Mouse (Mus musculus): Measurements from ENCODE around the gene Casc4. TPM values are rescaled to one million over a fixed set of nuclear protein-coding genes. Genes with fewer than 3 reads are reported as not detected.
"Not testable (repeated sequence)": the region's sequence is repeated elsewhere in the genome, so short reads cannot be mapped to it uniquely, and the experiment has no call there.

Casc4 gene
- polyA plus RNA-seq, 1 experiment from 2014 or later: 3.9 TPM

GRCm38 (mm10) chr2:121916047-121916970 is 49.5 kb downstream of the Casc4 start:
- Histone ChIP-seq H3K36me3 (replicated peaks) (no peaks in the 10 kb centered on the region; the same call in none of the 2 replicates), H3K4me1 (replicated peaks) (no peaks in the 10 kb centered on the region), H3K9me3 (replicated peaks) (no peaks in the 10 kb centered on the region), H3K4me2 (no peak overlapping the region), H3K4me3 (replicated peaks) (no peak overlapping the region), H3K27me3 (no peaks in the 10 kb centered on the region), H3K27ac (replicated peaks) (no peak overlapping the region), H3K9ac (no peak overlapping the region)
- no peak for ATAC-seq (ENCODE audit: insufficient read depth)
- 71% methylated on average over 5 of the region's 5 CpGs for WGBS (ENCODE audit: insufficient replicate concordance)

DNA sequence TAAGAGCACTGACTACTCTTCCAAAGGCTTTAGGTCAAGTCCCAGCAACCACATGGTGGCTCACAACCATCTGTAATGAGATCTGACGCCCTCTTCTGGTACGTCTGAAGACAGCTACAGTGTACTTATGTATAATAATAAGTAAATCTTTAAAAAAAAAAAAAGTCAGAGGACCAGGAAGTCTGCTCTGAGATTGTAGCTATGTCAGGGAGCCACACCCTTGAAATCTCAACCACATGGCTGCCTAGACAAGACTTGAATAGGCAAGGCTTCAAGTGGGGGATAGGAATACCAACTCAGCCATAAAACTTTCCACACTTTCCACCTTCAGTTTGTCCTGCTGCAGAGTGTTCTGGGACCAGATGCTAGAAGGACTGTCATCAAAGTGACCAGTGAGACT is 70.9 kb downstream of the Casc4 start:
- WGBS (ENCODE audit: insufficient replicate concordance): 55% methylated on average over 2 of the region's 2 CpGs
- not testable (repeated sequence) for H3K4me2 ChIP-seq; H3K27me3 ChIP-seq; H3K36me3 ChIP-seq (replicated peaks); H3K9me3 ChIP-seq (replicated peaks); ATAC-seq (ENCODE audit: insufficient read depth); H3K9ac ChIP-seq; H3K4me3 ChIP-seq (replicated peaks); H3K27ac ChIP-seq (replicated peaks); H3K4me1 ChIP-seq (replicated peaks)

DNA sequence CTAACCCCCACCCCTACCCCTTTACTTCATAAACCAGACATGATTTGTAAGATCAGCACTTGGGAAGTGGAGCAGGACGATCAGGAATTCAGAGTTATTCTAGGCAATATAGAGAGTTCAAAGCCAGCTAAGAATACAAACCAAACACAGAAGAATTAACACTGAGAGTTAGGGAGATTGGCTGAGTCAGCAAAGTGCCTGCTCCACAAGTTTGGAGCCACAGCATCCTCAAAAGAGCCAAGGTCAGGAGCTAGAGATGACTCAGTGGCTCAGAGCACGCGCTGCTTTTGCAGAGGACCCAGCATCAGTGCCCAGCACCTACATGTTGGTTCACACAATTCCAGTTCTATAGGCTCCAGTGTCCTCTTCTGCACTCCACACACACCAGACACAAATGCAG is 76.6 kb downstream of the Casc4 start:
- Histone ChIP-seq H3K4me1 (replicated peaks) (no peaks in the 10 kb centered on the region), H3K9ac (no peak overlapping the region), H3K27me3 (no peaks in the 10 kb centered on the region), H3K27ac (replicated peaks) (no peak overlapping the region), H3K4me3 (replicated peaks) (no peak overlapping the region), H3K4me2 (no peak overlapping the region), H3K9me3 (replicated peaks) (no peaks in the 10 kb centered on the region), H3K36me3 (replicated peaks) (no peaks in the 10 kb centered on the region)
- WGBS (ENCODE audit: insufficient replicate concordance): 59% methylated on average over 3 of the region's 3 CpGs
- ATAC-seq (ENCODE audit: insufficient read depth): no peak

GRCm38 (mm10) chr2:121954971-121955656 is 88.3 kb downstream of the Casc4 start:
- H3K27me3 ChIP-seq: peaks cover 3% of the 10 kb centered on the region; the same call in 1 of the 2 replicates
- peak overlapping the region; percentile 85 for H3K4me2 ChIP-seq
- peak overlapping the region; percentile 95 for H3K4me3 ChIP-seq (replicated peaks)
- H3K4me1 ChIP-seq (replicated peaks): peaks cover 24% of the 10 kb centered on the region
- no peak for ATAC-seq (ENCODE audit: insufficient read depth)
- H3K9ac ChIP-seq: peak overlapping the region; percentile 89
- H3K27ac ChIP-seq (replicated peaks): peak overlapping the region; percentile 94
- WGBS (ENCODE audit: insufficient replicate concordance): 17% methylated on average over 10 of the region's 10 CpGs
- H3K9me3 ChIP-seq (replicated peaks): no peaks in the 10 kb centered on the region
- peaks cover 7% of the 10 kb centered on the region; the same call in 1 of the 2 replicates for H3K36me3 ChIP-seq (replicated peaks)

DNA sequence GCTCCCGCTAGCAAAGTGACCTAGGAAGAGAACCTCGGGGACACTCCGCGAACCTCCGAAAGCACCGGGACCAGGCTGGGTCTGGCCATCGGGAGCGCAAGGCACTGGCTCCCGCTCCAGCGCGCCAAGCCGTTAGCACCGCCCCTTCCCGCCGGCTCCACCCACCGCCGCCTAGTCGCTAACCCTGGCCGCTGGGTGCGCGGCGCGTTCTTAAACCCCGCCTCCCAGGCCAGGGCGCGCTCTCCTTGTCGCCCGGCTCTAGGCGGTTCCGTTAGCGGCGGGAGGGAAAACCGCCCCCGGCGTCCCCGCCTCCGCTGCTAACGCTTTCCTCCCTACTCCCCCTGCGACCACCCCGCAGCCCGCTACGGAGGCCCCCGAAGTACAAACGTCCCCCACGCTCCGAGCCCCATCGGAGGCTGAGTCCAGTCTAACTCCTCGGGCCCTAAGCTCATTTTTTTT is 89.0 kb downstream of the Casc4 start, which contains the start of the genes Ctdspl2 and Mageb3:
Gene Ctdspl2 (plus strand): TSS at position 237 of the 459 bp plus-strand sequence.
Gene Mageb3 (minus strand): TSS at position 328 of the 459 bp plus-strand sequence.
- Histone ChIP-seq H3K27me3 (peaks cover 3% of the 10 kb centered on the region; the same call in 1 of the 2 replicates), H3K9me3 (replicated peaks) (no peaks in the 10 kb centered on the region), H3K4me3 (replicated peaks) (peak within 1 kb of the TSS; percentile 95), H3K36me3 (replicated peaks) (peaks cover 12% of the 10 kb centered on the region), H3K4me2 (peak within 1 kb of the TSS; percentile 85), H3K27ac (replicated peaks) (peak within 1 kb of the TSS; percentile 94), H3K9ac (peak within 1 kb of the TSS; percentile 89), H3K4me1 (replicated peaks) (peaks cover 24% of the 10 kb centered on the region)
- under 1% methylated on average over 48 of the region's 48 CpGs for WGBS (ENCODE audit: insufficient replicate concordance)
- peak; percentile 97 for ATAC-seq (ENCODE audit: insufficient read depth)

GRCm38 (mm10) chr2:121956224-121957018 is 89.7 kb downstream of the Casc4 start:
- under 1% methylated on average over 47 of the region's 47 CpGs for WGBS (ENCODE audit: insufficient replicate concordance)
- peak overlapping the region; percentile 94 for H3K27ac ChIP-seq (replicated peaks)
- peak overlapping the region; percentile 85 for H3K4me2 ChIP-seq
- peaks cover 24% of the 10 kb centered on the region for H3K4me1 ChIP-seq (replicated peaks)
- H3K9me3 ChIP-seq (replicated peaks): no peaks in the 10 kb centered on the region
- peak overlapping the region; percentile 95 for H3K4me3 ChIP-seq (replicated peaks)
- H3K36me3 ChIP-seq (replicated peaks): peaks cover 14% of the 10 kb centered on the region
- ATAC-seq (ENCODE audit: insufficient read depth): peak; percentile 95
- H3K27me3 ChIP-seq: peaks cover 3% of the 10 kb centered on the region; the same call in 1 of the 2 replicates
- H3K9ac ChIP-seq: peak overlapping the region; percentile 89

DNA sequence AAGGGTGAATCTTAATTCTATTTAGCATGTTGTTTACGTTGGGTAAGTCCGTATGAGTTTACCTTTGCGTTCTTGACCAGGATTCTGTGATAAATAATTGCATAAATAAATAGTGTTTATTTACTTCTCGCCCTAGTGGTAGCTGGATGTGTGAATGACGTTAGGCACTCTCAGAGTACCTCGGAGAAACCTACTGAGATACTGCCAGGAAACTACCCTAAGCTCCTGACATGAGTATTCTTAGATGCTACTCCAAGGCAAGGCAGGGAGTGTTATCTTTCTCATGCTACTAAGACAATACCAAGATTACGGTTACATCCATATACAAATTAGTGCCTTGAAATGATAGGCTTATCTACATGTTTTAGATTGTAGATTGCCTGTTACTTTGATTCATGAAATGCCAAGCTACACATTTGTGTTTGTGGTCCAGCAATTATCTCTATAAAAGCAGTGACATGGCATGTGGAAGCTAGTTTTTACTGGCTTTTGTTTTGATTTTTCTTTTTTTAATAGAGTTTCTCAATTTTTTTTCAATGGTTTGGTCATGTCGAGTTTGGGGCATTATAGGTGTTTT is 90.5 kb downstream of the Casc4 start:
- Histone ChIP-seq H3K9me3 (replicated peaks) (no peaks in the 10 kb centered on the region), H3K4me1 (replicated peaks) (peaks cover 24% of the 10 kb centered on the region), H3K4me3 (replicated peaks) (peak overlapping the region; percentile 95), H3K36me3 (replicated peaks) (peaks cover 19% of the 10 kb centered on the region), H3K4me2 (peak overlapping the region; percentile 85), H3K27ac (replicated peaks) (peak overlapping the region; percentile 94; the same call in 1 of the 2 replicates), H3K9ac (peak overlapping the region; percentile 89), H3K27me3 (peaks cover 3% of the 10 kb centered on the region; the same call in 1 of the 2 replicates)
- no peak for ATAC-seq (ENCODE audit: insufficient read depth)
- WGBS (ENCODE audit: insufficient replicate concordance): 5% methylated on average over 8 of the region's 8 CpGs

Other genes starting within 250 kb of the Casc4 start
- gene Frmd5, start 59.9 kb upstream of the Casc4 start, polyA plus RNA-seq (2015; fragmentation: Nextera tagmentation; extraction: Ambion mirVana): 0.08 and 0.13 TPM in 2 replicates
- 14.3 and 14.5 TPM in 2 replicates for gene Ctdspl2, start 89.0 kb downstream of the Casc4 start, polyA plus RNA-seq (2015; fragmentation: Nextera tagmentation; extraction: Ambion mirVana)
- gene Mageb3, start 89.1 kb downstream of the Casc4 start, polyA plus RNA-seq (2015; fragmentation: Nextera tagmentation; extraction: Ambion mirVana): 0.05 and 0.09 TPM in 2 replicates
- 8.3 and 8.7 TPM in 2 replicates for gene Eif3j1, start 161.6 kb downstream of the Casc4 start, polyA plus RNA-seq (2015; fragmentation: Nextera tagmentation; extraction: Ambion mirVana)

Data from liver, embryonic 15.5 days (tissue).